Mouse (Mus musculus) C2C12 (cell line): Measurements from ENCODE around the gene Dner. TPM values are rescaled to one million over a fixed set of nuclear protein-coding genes. Genes with fewer than 3 reads are reported as not detected.

Source experiments
- H3K27me3 ChIP-seq: one replicate; pipeline ENCODE4 v1.6.1; 2011; ENCODE audit not compliant: control insufficient read depth, insufficient read depth, insufficient read length
- H3K36me3 ChIP-seq: one replicate; pipeline ENCODE4 v1.6.1; 2011; ENCODE audit not compliant: control insufficient read depth, insufficient read depth
- H3K4me3 ChIP-seq: one replicate; pipeline ENCODE4 v1.5.1; 2011; ENCODE audit warnings: mild to moderate bottlenecking, control low read depth; ENCODE audit not compliant: poor library complexity, insufficient read depth, severe bottlenecking
- H3K79me2 ChIP-seq: one replicate; pipeline ENCODE4 v1.6.1; 2011; ENCODE audit not compliant: control insufficient read depth, insufficient read depth
- H3K79me3 ChIP-seq: one replicate; pipeline ENCODE4 v1.6.1; 2011; ENCODE audit warnings: low read depth, control low read depth
- H3ac ChIP-seq: one replicate; pipeline ENCODE3; 2011; ENCODE audit warnings: low read depth; ENCODE audit not compliant: control insufficient read depth, insufficient read length
- CEBPB ChIP-seq: IDR thresholded peaks from one replicate; pipeline ENCODE4 v1.6.1; 2011; ENCODE audit warnings: low read depth, mild to moderate bottlenecking, control low read depth, moderate library complexity
- CTCF ChIP-seq: IDR thresholded peaks from one replicate; pipeline ENCODE4 v1.5.1; 2011; ENCODE audit not compliant: control insufficient read depth, insufficient read depth, insufficient read length
- FOSL1 ChIP-seq: IDR thresholded peaks from one replicate; pipeline ENCODE4 v1.8.0; 2011; ENCODE audit warnings: mild to moderate bottlenecking, low read length; ENCODE audit not compliant: poor library complexity, insufficient read depth, severe bottlenecking
- MAX ChIP-seq: IDR thresholded peaks from one replicate; pipeline ENCODE4 v1.6.1; 2011; ENCODE audit warnings: mild to moderate bottlenecking, control low read depth
- MYOD1 ChIP-seq: IDR thresholded peaks from one replicate; pipeline ENCODE4 v1.6.1; 2011; ENCODE audit warnings: low read depth; ENCODE audit not compliant: control insufficient read depth, insufficient read length
- MYOG ChIP-seq: IDR thresholded peaks from one replicate; pipeline ENCODE4 v1.6.1; 2011; ENCODE audit not compliant: control insufficient read depth, insufficient read length; ENCODE audit errors: extremely low read depth
- USF1 ChIP-seq: IDR thresholded peaks from one replicate; pipeline ENCODE4 v1.6.1; 2011; ENCODE audit warnings: low read depth, mild to moderate bottlenecking, control low read depth, moderate library complexity
- polyA plus RNA-seq: library from polyadenylated mRNA; unstranded; fragments of >200 nt; fragmentation: generic; extraction: Trizol; gene quantifications from one replicate; pipeline ENCODE4 v1.2.1, GENCODE M21; 2012; ENCODE audit warnings: missing spikeins

Dner gene
- polyA plus RNA-seq, 1 experiment, result 0.04 TPM

GRCm38 (mm10) chr1:84449566-84450278, 246.3 kb downstream of the Dner start:
- Histone ChIP-seq H3K36me3 (no peaks in the 10 kb centered on the region), H3K79me2 (no peaks in the 10 kb centered on the region), H3K27me3 (no peaks in the 10 kb centered on the region), H3K79me3 (no peaks in the 10 kb centered on the region), H3ac (no peak overlapping the region), H3K4me3 (no peak overlapping the region)
- TF ChIP-seq MAX, result no peak
- TF ChIP-seq USF1, result no peak
- no peak for TF ChIP-seq MYOG
- TF ChIP-seq MYOD1, result no peak
- TF ChIP-seq CTCF, result no peak
- TF ChIP-seq FOSL1, result no peak
- no peak for TF ChIP-seq CEBPB

GRCm38 (mm10) chr1:84443640-84444039, 252.4 kb downstream of the Dner start:
- H3ac ChIP-seq, result no peak overlapping the region

GRCm38 (mm10) chr1:84443050-84443449, 253.0 kb downstream of the Dner start:
- no peak overlapping the region for H3K4me3 ChIP-seq
- H3K79me2 ChIP-seq, result no peaks in the 10 kb centered on the region
- no peaks in the 10 kb centered on the region for H3K79me3 ChIP-seq
- H3K27me3 ChIP-seq, result no peaks in the 10 kb centered on the region
- TF ChIP-seq MYOG (no peak), FOSL1 (no peak), USF1 (no peak), MYOD1 (no peak)
- H3ac ChIP-seq, result no peak overlapping the region
- no peaks in the 10 kb centered on the region for H3K36me3 ChIP-seq

More at GRCm38 (mm10) chr1:84443640-84444039, 252.4 kb downstream of the Dner start:
- H3K4me3 ChIP-seq, result no peak overlapping the region
- TF ChIP-seq MYOG, result no peak
- TF ChIP-seq CEBPB, result no peak
- no peak for TF ChIP-seq MYOD1
- TF ChIP-seq USF1, result no peak
- TF ChIP-seq FOSL1, result no peak
- no peak for TF ChIP-seq CTCF
- no peaks in the 10 kb centered on the region for H3K79me3 ChIP-seq
- no peaks in the 10 kb centered on the region for H3K27me3 ChIP-seq
- H3K79me2 ChIP-seq, result no peaks in the 10 kb centered on the region
- no peaks in the 10 kb centered on the region for H3K36me3 ChIP-seq

GRCm38 (mm10) chr1:84441419-84441818, 254.6 kb downstream of the Dner start:
- H3K79me2 ChIP-seq, result no peaks in the 10 kb centered on the region
- H3K27me3 ChIP-seq, result no peaks in the 10 kb centered on the region
- no peak overlapping the region for H3ac ChIP-seq
- no peak for TF ChIP-seq MYOD1
- no peak for TF ChIP-seq FOSL1
- no peak for TF ChIP-seq MAX
- no peak for TF ChIP-seq USF1
- no peak for TF ChIP-seq CEBPB
- TF ChIP-seq CTCF, result no peak
- TF ChIP-seq MYOG, result no peak
- no peak overlapping the region for H3K4me3 ChIP-seq
- no peaks in the 10 kb centered on the region for H3K79me3 ChIP-seq
- H3K36me3 ChIP-seq, result no peaks in the 10 kb centered on the region

- H3K36me3 ChIP-seq, result no peaks in the 10 kb centered on the region
- TF ChIP-seq CTCF (no peak), USF1 (no peak), MAX (no peak), MYOG (no peak), FOSL1 (no peak), MYOD1 (no peak), CEBPB (no peak)
- no peaks in the 10 kb centered on the region for H3K79me3 ChIP-seq
- no peak overlapping the region for H3ac ChIP-seq
- no peaks in the 10 kb centered on the region for H3K27me3 ChIP-seq
- no peaks in the 10 kb centered on the region for H3K79me2 ChIP-seq
- no peak overlapping the region for H3K4me3 ChIP-seq
Measured at GRCm38 (mm10) chr1:84437565-84437964, 258.5 kb downstream of the Dner start.

GRCm38 (mm10) chr1:84436281-84436680, 259.7 kb downstream of the Dner start:
- Histone ChIP-seq H3K27me3 (no peaks in the 10 kb centered on the region), H3K79me3 (no peaks in the 10 kb centered on the region), H3K4me3 (no peak overlapping the region), H3K36me3 (no peaks in the 10 kb centered on the region), H3K79me2 (no peaks in the 10 kb centered on the region), H3ac (no peak overlapping the region)
- no peak for TF ChIP-seq MYOD1
- TF ChIP-seq CEBPB, result no peak
- TF ChIP-seq MAX, result no peak
- TF ChIP-seq CTCF, result no peak
- TF ChIP-seq FOSL1, result no peak
- no peak for TF ChIP-seq USF1
- no peak for TF ChIP-seq MYOG
